Mouse (Mus musculus): Measurements from ENCODE around the gene Ireb2. TPM values are rescaled to one million over a fixed set of nuclear protein-coding genes. Genes with fewer than 3 reads are reported as not detected.
A peak's percentile ranks its signal among the peaks of the same experiment; 100 is the strongest.
"Not testable (repeated sequence)": the region's sequence is repeated elsewhere in the genome, so short reads cannot be mapped to it uniquely, and the experiment has no call there.

Gene Ireb2
- polyA plus RNA-seq, 1 experiment: 30.1 TPM

DNA sequence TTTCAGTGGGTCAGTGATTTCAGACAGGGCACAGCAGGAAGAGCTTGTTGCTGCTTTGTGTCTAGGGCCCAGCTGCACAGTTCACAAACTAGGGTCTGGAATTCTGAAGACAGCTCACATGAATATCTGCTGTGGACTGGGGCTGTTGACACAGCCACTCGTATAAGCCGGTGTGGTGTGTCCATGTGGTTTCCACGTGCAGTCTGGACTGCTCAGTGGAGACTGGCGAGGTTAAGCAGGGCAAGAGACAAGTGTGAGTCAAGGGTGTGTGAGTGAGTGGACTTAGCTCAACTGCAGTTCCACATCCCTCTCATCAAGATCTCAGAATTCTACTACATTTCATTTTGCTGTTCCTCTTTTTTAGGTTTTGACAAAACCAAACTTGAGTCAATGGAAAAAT, 28.5 kb downstream of the Ireb2 start:
- DNase-seq (ENCODE audit: extremely low spot score in 1 of 2, low spot score in 1 of 2): no peak

- DNase-seq (ENCODE audit: extremely low spot score in 1 of 2, low spot score in 1 of 2): no peak
Observed at GRCm38 (mm10) chr9:54897097-54897496, 33.5 kb downstream of the Ireb2 start.

GRCm38 (mm10) chr9:54909446-54909845, 45.9 kb downstream of the Ireb2 start:
- no peak for DNase-seq (ENCODE audit: extremely low spot score in 1 of 2, low spot score in 1 of 2)

GRCm38 (mm10) chr9:54915576-54915975, 52.0 kb downstream of the Ireb2 start:
- no peak for DNase-seq (ENCODE audit: extremely low spot score in 1 of 2, low spot score in 1 of 2)

- no peak for DNase-seq (ENCODE audit: extremely low spot score in 1 of 2, low spot score in 1 of 2)
Observed at GRCm38 (mm10) chr9:54916401-54916800, 52.8 kb downstream of the Ireb2 start.

DNA sequence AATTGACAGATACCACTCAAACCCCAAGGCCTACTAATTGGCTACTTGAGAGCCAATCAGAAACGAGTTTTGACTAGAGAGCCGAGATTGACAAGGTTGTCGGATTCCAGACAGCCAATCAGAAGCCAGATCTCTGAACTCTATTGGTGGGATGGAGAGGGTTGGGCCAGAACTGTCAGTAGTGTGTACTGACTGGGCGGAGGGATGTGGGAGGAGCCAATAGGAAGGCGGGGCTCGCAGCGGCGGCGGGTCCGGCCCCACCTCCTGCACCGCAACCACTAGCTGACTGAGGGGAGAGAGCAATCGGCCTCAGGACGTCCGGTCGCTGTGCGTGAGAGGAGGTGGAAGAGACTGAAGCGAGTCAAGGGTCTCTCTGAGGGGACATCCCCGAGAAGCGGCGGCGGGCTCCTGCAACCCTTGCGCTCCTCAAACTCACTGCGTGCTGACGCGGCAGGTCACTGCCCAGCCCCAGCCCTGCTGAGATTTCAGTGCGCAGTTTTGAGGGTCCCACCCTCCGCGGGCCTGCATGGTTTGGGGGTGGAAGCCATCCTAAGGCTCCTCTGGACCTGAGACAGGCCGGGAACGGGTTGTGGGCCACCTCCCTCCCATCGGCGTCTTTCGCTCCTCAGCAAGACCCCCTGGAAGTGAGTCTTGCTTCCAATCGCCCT, 53.6 kb downstream of the Ireb2 start, which contains the start of gene Hykk:
TSS of gene Hykk (plus strand) at position 274 of the 668 bp plus-strand sequence.
- DNase-seq (ENCODE audit: extremely low spot score in 1 of 2, low spot score in 1 of 2): peak; percentile 92 to 94

DNA sequence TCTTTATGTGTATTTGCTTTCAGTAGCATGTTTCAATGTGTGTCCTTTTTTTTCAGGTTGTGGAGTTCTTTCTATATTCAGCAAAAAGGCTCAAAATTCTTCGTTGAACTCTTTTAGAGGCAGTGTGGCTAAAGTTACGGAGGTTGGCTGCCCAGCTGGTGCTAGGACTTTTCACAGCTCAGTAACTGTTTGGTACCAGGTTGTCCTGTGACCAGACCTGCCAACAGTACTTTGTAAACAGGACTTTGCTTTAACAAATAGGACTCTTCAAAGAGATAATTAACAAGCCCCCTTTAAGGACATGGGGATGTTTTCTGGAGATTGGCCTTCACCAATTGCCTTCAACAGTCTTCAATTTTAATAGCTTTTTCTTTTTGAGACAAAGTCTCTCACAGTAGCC, 54.6 kb downstream of the Ireb2 start:
- DNase-seq (ENCODE audit: extremely low spot score in 1 of 2, low spot score in 1 of 2): no peak

- DNase-seq (ENCODE audit: extremely low spot score in 1 of 2, low spot score in 1 of 2): no peak
Observed at GRCm38 (mm10) chr9:54918781-54919180, 55.2 kb downstream of the Ireb2 start.

- no peak for DNase-seq (ENCODE audit: extremely low spot score in 1 of 2, low spot score in 1 of 2)
Observed at GRCm38 (mm10) chr9:54919946-54920345, 56.4 kb downstream of the Ireb2 start.

GRCm38 (mm10) chr9:54930741-54931140, 67.2 kb downstream of the Ireb2 start:
- DNase-seq (ENCODE audit: extremely low spot score in 1 of 2, low spot score in 1 of 2): no peak

GRCm38 (mm10) chr9:54931765-54932164, 68.2 kb downstream of the Ireb2 start:
- DNase-seq (ENCODE audit: extremely low spot score in 1 of 2, low spot score in 1 of 2): no peak

GRCm38 (mm10) chr9:54932379-54932778, 68.8 kb downstream of the Ireb2 start:
- no peak for DNase-seq (ENCODE audit: extremely low spot score in 1 of 2, low spot score in 1 of 2)

DNA sequence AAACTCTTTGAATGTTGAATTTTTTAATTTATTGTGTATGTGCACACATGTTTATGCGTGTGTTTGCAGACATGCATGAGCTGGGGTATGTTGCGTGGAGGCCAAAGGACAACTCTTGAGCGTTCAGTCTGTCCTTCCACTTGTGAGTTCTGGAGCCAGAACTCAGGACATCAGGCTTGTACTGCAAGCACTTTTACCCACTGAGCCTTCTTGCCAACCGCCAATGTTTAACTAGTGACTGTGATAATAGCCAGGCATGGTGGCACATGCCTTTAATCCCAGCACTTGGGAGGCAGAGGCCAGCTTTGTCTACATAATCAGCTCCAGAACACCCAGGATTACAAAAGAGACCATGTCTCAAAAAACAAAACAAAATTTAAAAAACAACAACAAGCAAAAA, 78.5 kb downstream of the Ireb2 start:
- no peak for DNase-seq (ENCODE audit: extremely low spot score in 1 of 2, low spot score in 1 of 2)

GRCm38 (mm10) chr9:54944467-54944866, 80.9 kb downstream of the Ireb2 start:
- DNase-seq (ENCODE audit: extremely low spot score in 1 of 2, low spot score in 1 of 2): no peak

DNA sequence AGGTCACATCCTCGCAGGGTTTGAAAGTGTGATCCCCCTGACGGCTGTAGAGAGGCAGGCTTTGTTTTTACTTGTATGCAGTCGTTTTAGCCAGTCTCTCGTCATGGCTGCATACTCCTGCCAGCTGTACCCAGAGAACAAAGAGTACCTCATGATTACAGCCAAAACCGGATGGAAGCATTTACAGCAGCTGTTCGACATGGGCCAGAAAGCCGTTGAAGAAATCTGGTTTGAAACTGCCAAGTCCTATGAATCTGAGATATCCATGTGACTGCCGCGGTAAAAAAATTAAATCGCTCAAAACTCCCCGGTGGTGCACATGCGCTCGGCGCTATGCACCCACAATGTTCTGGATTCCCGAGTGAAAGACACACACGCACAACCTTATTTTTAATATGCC, 82.7 kb downstream of the Ireb2 start:
- DNase-seq (ENCODE audit: extremely low spot score in 1 of 2, low spot score in 1 of 2): no peak

- no peak for DNase-seq (ENCODE audit: extremely low spot score in 1 of 2, low spot score in 1 of 2)
Observed at GRCm38 (mm10) chr9:54949465-54949864, 85.9 kb downstream of the Ireb2 start.

DNA sequence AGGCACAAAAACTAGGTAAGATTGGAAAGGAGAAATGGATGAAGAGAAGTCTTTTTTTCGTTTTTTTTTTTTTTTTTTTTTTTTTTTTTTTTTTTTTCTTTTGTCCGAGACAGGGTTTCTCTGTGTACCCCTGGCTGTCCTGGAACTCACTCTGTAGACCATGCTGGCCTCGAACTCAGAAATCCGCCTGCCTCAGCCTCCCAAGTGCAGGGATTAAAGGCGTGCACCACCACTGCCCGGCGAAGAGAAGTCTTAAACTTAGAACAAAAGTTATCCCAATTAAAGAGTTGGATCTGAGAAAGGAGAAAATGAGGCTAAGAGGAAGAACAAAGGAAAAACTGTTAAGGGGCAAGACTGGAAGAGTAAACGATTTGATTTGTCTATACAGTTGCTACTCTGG, 86.6 kb downstream of the Ireb2 start:
- not testable (repeated sequence) for DNase-seq (ENCODE audit: extremely low spot score in 1 of 2, low spot score in 1 of 2)

DNA sequence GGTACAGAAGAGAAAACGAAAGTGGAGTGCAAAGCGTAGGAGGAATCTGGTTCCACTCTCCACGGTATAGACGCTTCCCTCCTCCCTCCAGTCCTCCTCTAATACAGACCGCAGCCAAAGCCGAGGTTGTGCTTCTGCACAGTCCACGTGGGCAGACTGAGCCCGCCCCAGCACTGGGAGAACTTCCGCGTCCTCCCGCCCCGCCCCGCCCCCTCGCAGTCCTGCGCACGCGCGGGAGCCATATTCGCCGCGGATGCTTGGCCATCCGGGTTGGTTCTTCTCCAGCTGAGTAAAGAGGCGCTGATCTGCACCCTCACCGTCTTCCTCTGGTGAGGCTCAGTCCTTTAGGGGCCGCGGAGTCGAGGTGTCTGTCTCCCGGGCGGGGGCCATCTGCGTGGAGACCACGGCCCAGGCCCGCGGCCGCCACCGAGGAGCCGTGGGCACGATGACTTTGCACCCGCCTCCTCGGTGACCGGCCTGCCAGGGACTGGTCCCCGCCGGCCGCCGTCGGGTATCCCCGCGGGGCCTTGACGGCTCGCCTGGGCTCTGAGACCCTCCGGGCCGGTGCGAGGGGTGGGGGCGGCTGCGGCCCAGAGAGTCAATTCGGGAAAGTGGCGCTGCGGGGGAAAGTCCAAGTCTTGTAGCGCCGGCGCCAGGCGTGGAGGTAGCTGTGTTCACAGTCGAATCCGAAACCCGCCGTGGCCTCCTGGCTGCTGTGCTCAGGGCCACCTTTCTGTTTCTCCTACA, 87.2 kb downstream of the Ireb2 start, which contains the start of the genes Psma4 and AY074887:
TSS of gene Psma4 (plus strand) at position 216 of the 747 bp plus-strand sequence.
TSS of gene AY074887 (minus strand) at position 424 of the 747 bp plus-strand sequence.
- peak; percentile 69 to 87 for DNase-seq (ENCODE audit: extremely low spot score in 1 of 2, low spot score in 1 of 2)

DNA sequence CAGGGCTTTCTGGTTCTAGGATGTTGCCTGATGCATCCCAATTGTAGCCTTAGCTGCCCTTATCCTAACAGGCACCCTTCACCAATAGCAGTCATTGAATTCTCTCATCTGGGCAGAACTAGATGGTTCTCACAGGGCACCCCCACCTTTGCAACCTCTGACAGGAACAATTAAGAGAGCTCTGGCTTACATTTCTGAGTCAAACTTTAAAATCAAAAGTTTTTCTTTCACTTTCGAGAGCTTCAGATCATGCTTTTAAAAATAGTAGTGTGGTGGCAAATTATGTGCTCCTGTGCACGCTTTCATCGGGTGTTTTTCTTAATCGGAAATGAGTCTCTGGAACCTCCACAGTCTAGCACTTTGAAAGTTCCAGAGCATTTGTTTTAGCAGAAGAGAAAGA, 97.5 kb downstream of the Ireb2 start:
- DNase-seq (ENCODE audit: extremely low spot score in 1 of 2, low spot score in 1 of 2): no peak

Measured in frontal cortex, adult 2 months (tissue).